Mouse (Mus musculus) erythroblast, embryonic 14.5 days (primary cell): ENCODE data around the gene Wdr17.

Source experiments
- GATA1 ChIP-seq: IDR thresholded peaks from 2 replicates; pipeline ENCODE4 v1.6.1; 2012; ENCODE audit warnings: low read length, inconsistent platforms, mixed read lengths
- TAL1 ChIP-seq: IDR thresholded peaks from 3 replicates; pipeline ENCODE4 v1.6.1; 2012; ENCODE audit warnings: low read length, inconsistent platforms, mixed read lengths

DNA sequence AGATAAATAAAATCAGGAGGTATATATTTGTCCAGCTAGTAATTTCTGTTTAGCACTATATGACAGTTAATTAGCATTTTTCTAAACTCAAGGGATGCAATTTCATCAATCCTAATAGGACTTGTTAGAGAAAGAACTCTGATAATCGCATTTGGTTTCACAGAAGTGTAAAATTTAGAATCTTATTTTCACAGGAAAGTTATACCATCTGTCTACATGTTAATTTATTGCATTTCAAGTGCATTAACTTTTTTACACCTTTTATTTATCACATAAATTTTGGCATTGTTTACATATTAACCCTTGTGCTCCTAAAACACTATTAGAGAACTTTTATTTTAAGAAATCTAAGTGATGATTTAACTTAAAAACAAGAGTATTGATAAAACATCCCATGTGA lies 7.2 kb upstream of the Wdr17 start:
- TF ChIP-seq TAL1: no peak
- no peak for TF ChIP-seq GATA1
